Mouse (Mus musculus): Measurements from ENCODE around the gene Zmynd15. TPM values are rescaled to one million over a fixed set of nuclear protein-coding genes. Genes with fewer than 3 reads are reported as not detected.

Gene Zmynd15
- total RNA-seq (2015) (not detected in 2 replicates), total RNA-seq (2017) (0.25 TPM in 1 of 2 replicates, not detected in the other)

- ATAC-seq (replicated peaks; ENCODE audit: poor library complexity), result no peak
These were observed at the start of gene Zmynd15 for GRCm38 (mm10) chr11:70458688-70459600. Gene Zmynd15 (plus strand): TSS chr11:70459433.

DNA sequence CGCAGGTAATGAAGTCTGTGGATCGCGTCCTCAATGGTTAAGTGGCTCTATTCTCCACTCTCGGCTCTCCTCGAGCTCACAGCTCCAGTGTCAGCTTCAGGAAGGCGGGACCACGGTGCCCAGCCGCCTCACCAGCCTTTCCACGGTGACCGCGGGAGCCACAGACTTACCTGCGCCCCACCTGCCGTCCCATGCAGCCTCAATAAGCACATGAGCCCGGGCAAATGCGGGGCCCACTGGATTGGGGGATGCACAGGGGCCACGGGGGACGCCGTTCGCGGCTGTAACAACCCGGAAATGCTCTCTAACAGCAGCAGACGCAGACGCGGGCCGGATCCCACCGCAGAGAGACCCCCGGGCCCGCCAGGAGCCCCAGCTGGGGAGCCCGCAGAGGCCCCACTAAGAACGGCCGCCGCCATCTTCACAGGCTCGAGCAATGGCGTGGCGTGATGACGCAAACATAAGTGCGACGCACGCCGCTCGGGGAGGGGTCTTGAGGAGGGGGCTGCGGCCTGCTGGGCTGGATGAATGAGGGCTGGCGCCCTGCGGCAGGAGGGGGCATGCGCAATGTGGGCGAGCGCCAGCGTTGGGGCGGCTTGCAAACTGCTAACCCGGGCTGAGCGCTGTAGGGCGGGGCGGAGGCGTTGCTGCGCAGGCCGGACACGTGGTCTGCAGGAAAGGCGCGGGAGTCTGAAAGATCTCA is 49.5 kb upstream of the Zmynd15 start, which contains the start of gene Pelp1:
Gene Pelp1, minus strand, starts transcription at position 438 of the 703 bp plus-strand sequence.
- peak; percentile 97 for ATAC-seq (replicated peaks; ENCODE audit: poor library complexity)

- peak; percentile 12 for ATAC-seq (replicated peaks; ENCODE audit: poor library complexity)
These were observed 49.0 kb upstream of the Zmynd15 start for GRCm38 (mm10) chr11:70410297-70410643.

DNA sequence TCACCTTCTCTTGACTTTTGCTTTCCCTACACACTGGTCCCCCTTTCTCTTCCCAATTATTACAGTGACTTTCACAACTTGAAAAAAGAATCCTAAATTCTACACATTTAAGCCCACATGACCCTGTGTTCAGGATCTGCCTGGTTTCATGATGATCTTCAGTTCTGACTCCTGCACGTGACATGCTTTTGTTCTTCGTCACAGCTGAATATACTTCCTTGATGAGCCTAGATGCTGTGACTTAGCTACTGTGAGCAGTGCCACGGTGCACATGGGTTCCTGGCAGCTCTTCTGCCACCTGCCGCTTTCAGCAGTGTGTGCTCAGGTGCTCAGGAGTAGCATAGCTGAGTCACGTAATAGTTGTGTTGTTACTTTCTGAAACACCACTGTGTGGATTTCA is 46.6 kb upstream of the Zmynd15 start:
- ATAC-seq (replicated peaks; ENCODE audit: poor library complexity), result no peak

GRCm38 (mm10) chr11:70413961-70414360 is 45.3 kb upstream of the Zmynd15 start:
- peak; percentile 42 for ATAC-seq (replicated peaks; ENCODE audit: poor library complexity)

- ATAC-seq (replicated peaks; ENCODE audit: poor library complexity), result peak; percentile 46; the same call in 1 of the 2 replicates
These were observed 41.0 kb upstream of the Zmynd15 start for GRCm38 (mm10) chr11:70418199-70418598.

GRCm38 (mm10) chr11:70419486-70419885 is 39.7 kb upstream of the Zmynd15 start:
- no peak for ATAC-seq (replicated peaks; ENCODE audit: poor library complexity)

GRCm38 (mm10) chr11:70426598-70426997 is 32.6 kb upstream of the Zmynd15 start:
- ATAC-seq (replicated peaks; ENCODE audit: poor library complexity), result peak; percentile 44

- no peak for ATAC-seq (replicated peaks; ENCODE audit: poor library complexity)
These were observed 27.7 kb upstream of the Zmynd15 start for GRCm38 (mm10) chr11:70431574-70431973.

DNA sequence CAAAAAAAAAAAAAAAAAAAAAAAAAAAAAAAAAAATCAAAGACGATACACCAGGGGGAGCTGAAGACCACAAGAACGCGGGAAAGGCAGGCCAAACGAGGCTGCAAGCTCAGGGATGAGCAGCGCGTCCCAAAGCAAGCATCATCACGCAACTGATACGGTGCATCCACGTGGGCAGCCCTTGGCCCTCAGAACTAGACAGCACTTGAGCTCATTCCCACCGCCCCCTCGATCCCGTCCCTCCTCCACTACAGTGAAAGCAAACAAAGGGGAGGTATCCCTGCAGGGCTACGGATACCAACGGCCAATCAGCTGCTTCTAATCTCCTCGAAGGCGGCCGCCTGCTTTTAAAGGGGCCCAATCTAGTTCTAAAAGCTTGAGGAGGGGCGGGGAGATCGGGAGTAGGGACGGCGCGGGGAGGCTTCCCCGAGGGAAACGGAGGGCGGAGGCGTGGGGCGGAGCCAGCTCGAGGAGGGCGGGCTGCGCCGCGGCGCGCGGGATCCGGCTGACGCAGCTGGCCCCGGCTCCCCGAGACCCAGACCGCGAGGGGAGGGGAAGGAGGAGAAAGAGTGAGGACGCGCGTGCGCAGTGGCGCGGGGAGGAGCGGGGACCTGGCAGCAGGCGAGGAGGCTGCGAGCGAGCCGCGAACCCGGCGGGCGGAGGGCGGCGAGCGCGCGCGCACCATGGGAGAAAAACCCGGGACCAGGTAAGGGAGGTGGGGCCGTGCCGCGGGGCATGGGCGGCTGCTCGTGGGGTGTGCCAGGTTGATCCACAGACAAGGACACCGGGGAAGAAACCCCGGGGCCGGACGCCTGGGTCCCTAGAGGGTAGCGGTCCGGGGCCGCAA is 27.0 kb upstream of the Zmynd15 start, which contains the start of gene Arrb2:
Gene Arrb2, plus strand, starts transcription at position 588 of the 847 bp plus-strand sequence.
- peak; percentile 80 for ATAC-seq (replicated peaks; ENCODE audit: poor library complexity)

DNA sequence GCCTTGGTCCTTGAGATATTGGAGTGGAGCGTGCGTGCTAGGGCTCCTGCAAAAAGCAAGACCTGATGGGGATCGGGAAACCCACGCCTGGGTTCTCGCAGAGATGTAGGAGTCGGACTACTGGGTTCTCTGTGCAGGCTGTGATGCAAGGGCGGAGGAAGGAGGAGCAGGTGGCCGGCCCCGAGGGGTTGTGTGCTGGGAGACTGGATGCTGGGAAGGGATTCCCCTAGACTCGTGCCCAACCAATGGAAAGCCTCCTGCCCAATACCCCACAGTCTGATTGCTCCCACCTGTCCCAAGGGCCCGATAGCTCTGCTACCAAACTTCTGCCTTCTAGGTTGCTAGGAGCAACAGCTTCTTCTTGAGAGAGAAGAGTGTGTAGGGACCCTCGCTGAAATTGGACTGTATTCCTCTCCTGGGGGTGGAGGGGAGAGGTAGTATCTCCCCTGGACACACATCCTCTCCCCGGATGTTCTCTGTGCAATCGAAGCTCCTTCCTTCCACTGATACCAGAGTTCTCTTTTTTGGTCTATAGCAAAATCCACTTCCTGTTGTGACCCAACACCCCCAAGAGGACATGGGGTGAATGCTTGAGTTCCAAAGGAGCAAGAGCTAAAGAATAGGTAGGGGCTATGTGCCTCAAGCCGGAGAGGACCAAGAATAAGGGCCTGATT is 26.2 kb upstream of the Zmynd15 start:
- peak; percentile 24 for ATAC-seq (replicated peaks; ENCODE audit: poor library complexity)

DNA sequence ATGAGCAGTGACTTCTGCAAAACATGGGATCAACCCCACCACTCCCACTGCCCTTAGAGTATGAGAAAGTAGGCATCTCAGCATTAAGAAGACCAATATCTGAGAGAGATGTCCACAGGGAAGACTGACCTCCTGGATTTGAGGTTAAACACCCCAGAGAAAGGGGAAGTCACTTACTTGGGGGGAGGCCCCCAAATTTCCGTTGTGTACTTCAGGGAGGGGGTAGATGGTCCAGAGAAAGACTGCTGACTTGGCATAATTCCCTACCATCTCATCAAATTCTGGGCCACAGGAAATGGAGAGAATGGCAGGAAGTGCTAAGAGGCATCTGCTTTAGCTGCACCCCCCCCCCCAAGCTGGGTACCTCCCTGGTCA is 25.7 kb upstream of the Zmynd15 start:
- peak; percentile 2; the same call in 1 of the 2 replicates for ATAC-seq (replicated peaks; ENCODE audit: poor library complexity)

- ATAC-seq (replicated peaks; ENCODE audit: poor library complexity), result no peak
These were observed 25.3 kb upstream of the Zmynd15 start for GRCm38 (mm10) chr11:70433951-70434350.

DNA sequence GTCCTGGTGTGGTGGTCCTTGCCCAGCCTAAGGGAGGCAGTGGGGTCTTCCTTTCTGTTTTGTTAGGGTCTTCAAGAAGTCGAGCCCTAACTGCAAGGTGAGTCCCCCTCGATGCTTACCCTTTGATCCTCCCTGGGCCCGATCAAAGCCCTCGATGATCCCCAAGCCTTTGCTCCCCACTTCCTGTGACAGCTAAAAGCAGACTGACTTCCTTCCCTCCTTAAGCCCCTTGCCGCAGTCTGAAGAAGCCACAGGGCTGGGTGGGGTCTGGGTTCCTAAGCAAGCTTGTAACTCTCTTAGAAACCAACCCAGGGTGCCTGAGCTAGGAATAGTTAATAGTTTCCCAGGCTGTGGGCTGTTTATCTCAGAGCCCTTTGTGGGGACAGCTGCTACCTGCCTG is 23.8 kb upstream of the Zmynd15 start:
- no peak for ATAC-seq (replicated peaks; ENCODE audit: poor library complexity)

DNA sequence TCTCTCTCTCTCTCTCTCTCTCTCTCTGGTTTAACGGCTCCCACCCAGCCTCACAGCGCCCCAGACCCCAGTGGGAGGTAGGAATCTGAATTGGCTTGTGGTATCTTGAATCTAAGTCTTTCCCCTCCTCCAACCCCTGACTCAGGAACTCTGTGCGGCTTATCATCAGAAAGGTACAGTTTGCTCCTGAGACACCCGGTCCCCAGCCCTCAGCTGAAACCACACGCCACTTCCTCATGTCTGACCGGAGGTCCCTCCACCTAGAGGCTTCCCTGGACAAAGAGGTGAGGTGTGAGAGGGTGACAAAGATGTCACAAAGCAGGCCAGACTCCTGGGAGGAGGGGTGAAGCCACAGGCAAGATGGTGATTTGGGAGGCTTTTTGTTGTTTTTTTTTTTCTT is 21.8 kb upstream of the Zmynd15 start:
- no peak for ATAC-seq (replicated peaks; ENCODE audit: poor library complexity)

- ATAC-seq (replicated peaks; ENCODE audit: poor library complexity), result no peak
These were observed 20.4 kb upstream of the Zmynd15 start for GRCm38 (mm10) chr11:70438728-70439374.

GRCm38 (mm10) chr11:70440637-70441036 is 18.6 kb upstream of the Zmynd15 start:
- ATAC-seq (replicated peaks; ENCODE audit: poor library complexity), result no peak

- ATAC-seq (replicated peaks; ENCODE audit: poor library complexity), result peak; percentile 34; the same call in 1 of the 2 replicates
These were observed 17.4 kb upstream of the Zmynd15 start for GRCm38 (mm10) chr11:70441882-70442281.

DNA sequence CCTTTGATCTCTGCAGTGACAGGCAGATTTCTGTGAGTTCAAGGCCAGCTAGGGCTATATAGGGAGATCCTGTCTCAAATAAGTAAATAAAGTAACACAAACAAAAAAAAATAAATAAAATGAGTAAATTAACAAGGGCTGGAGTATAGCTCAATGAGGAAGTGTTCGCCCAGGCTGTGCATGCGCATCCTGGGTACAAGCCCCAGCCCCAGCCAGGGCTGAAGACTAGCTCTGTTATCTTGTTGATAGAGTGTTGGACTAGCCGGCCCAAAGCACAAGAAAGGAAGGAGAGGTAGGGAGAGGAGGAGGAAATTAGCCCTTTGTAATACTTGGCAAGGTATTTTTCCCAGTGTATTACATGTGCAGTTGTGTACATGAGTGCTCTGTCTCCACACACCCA is 15.3 kb upstream of the Zmynd15 start:
- ATAC-seq (replicated peaks; ENCODE audit: poor library complexity), result no peak

- ATAC-seq (replicated peaks; ENCODE audit: poor library complexity), result no peak
These were observed 14.6 kb upstream of the Zmynd15 start for GRCm38 (mm10) chr11:70444667-70445066.

All from megakaryocyte progenitor cell, adult 5-6 weeks (primary cell).